Mouse (Mus musculus): ENCODE data around the gene Gm20503.

Gene Gm20503

GRCm38 (mm10) chr4:59002948-59003805 is at the start of gene Gm20503:
TSS of gene Gm20503 (plus strand) at chr4:59003210.
- peak; percentile 97 for DNase-seq

- DNase-seq, result no peak
These were observed 41.3 kb upstream of the Gm20503 start for GRCm38 (mm10) chr4:58961719-58962118.

DNA sequence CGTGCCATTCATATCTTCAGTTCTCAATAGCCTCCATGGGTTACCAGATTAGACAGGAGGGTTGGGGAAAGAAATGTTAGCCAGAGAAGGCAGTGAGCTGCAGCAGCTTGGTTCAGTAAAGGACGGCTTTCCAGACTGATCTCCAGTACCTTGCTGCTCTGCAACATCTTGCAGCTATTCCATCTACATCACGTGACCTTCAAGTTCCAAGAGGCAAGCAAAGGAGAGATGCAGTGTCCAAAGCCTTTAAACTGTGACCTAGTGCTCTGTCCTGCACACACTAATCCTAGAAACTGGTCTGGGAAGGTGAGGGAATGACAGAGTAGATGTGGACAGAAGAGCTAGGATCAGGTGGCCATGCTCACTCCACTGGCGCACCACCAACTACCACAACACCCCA is 39.7 kb upstream of the Gm20503 start:
- no peak for DNase-seq

DNA sequence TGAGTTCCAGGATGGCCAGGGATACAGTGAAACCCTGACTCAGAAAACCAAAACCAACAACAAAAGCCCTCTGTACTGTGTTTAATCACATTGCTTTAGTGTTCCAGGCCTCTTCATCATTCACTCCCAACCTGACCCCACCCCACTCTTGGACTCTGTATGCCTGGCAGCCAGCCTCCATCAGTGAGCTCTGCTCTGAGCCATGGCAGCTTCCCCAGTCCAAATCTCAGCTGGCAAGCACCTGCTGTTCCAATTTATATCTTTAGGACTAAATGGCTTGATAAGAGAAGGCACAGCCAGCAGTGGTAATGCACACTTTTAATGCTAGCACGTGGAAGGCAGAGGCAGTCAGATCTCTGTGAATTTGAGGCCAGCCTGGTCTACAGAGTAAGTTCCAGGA is 37.9 kb upstream of the Gm20503 start:
- DNase-seq, result no peak

- DNase-seq, result no peak
These were observed 32.3 kb upstream of the Gm20503 start for GRCm38 (mm10) chr4:58970678-58971077.

GRCm38 (mm10) chr4:58975711-58976110 is 27.3 kb upstream of the Gm20503 start:
- no peak for DNase-seq

- DNase-seq, result no peak
These were observed 21.6 kb upstream of the Gm20503 start for GRCm38 (mm10) chr4:58981421-58981820.

DNA sequence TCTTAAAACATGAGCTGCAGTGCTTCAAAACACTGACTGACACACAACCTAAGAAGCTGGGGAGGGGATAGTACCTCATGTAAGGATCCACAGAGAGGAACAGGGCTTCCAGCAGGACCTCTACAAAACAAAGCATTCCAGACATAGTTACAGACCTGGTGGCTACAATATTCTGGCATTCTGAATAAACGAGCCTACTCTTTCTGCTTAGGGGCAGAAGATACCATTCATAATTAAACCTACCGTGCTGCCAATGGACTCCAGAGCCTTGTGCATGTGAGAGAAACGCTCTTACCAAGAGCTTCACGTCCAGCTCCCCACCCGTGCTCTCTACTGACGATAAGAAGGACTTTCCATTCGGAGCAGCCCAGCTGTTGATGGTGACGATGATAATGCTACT is 20.2 kb upstream of the Gm20503 start:
- DNase-seq, result no peak

GRCm38 (mm10) chr4:58985157-58985648 is 17.8 kb upstream of the Gm20503 start:
- DNase-seq, result peak; percentile 85

DNA sequence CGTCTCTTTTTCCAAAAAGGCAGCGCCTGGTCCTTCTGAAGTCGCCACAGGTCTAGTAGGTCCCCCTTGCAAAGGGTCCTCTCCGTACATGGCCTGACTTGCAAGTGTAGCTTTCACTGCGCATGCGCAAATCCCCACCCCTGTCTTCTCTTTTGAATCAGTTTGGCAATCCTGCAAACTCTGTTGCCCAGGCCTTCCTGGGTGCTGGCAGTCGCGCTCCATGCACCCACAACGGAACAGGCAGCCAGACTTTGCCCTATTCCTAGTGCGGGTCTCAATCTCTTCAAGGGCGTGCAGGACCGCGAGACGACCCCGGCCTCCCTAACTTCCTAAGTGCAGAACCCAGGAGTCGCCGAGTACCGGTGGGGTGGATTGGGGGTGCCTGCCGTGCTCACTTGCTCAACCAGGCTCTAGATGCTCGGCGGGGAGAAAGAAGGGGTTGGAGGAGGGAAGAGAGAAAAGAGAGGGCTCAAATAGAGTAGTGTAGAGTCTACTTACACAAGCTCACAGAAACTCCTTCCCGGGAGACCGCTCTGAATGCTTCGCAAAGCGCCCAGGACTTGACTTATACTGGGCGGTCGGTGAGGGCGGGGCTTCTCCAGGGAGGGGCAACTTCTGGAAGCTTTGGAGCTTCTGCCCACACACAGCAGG is 16.3 kb upstream of the Gm20503 start, which contains the start of gene Ptgr1:
Gene Ptgr1, minus strand, starts transcription at position 580 of the 651 bp plus-strand sequence.
- peak; percentile 90 for DNase-seq

DNA sequence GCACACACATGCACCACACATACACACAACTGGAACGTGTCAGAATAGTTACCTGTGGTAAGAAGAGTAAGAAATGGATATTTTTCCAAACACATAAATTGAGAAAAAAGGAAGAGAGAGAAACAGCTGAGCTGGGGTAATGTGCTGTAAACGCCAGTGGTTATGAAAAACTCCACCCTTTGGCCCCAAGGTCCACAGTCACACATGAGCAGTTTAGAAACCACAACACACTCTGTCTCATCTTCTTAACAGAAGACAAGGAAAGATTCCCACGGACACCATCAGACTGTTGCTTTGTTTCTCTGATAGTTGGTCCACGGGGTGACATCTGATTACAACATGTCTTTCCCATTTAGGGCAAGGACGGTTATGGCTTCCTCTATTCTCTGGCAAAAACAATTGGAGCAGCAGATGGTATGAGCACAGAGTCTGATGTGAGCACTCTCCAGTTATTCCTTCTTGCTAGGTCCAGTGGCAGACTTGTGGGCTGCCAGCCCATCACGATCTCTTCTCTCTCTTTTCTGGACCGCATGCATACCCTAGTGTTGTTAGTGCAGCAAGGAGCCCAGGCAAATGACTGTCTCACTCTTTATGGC is 13.6 kb upstream of the Gm20503 start:
- no peak for DNase-seq

GRCm38 (mm10) chr4:58990609-58991434 is 12.2 kb upstream of the Gm20503 start:
- no peak for DNase-seq

- DNase-seq, result no peak
These were observed 10.8 kb upstream of the Gm20503 start for GRCm38 (mm10) chr4:58992195-58992594.

GRCm38 (mm10) chr4:58994762-58995161 is 8.2 kb upstream of the Gm20503 start, which contains the start of gene Dnajc25:
TSS of gene Dnajc25 (plus strand) at chr4:58995062.
- no peak for DNase-seq

DNA sequence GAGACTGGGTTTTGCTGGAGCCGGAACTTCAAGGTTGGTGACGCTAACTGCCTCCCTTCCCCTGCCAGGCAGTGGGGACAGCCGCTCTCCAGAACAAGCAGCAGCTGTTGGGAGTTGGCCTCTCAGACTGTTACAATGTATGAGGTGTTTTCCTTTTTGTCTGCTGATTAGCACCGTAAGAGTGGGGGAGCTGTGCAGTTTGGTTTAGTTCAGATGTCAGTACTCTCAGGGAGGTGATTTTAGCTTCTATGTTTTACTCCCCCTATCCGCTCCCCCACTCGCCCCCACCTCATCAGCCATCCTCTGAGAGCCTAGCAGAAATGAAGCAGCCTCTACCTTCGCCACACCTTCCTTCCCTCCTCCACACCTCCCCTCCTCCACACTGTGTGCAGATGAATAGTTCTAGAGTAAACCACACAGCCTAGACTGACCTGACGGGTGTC is 7.7 kb upstream of the Gm20503 start:
- DNase-seq, result no peak

GRCm38 (mm10) chr4:58997081-58997480 is 5.9 kb upstream of the Gm20503 start:
- DNase-seq, result no peak

DNA sequence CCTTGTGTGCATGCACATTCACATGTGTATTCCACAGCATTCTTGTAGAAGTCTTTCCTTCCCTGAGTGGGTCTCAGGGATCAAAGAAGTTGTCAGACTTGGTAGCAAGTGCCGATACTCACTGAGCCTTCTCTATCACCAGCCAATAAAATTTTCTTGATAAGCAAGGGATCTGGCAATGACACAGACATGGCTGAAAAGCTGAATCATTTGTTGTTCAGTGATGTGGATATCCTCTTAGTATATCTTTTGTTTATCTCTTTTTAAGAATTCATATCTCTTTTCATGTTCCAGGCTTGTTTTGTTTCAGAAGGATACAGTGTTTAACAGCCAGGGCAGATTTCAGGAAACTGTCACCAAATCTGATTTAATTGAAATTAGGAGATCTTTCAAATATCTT is 4.3 kb upstream of the Gm20503 start:
- no peak for DNase-seq

DNA sequence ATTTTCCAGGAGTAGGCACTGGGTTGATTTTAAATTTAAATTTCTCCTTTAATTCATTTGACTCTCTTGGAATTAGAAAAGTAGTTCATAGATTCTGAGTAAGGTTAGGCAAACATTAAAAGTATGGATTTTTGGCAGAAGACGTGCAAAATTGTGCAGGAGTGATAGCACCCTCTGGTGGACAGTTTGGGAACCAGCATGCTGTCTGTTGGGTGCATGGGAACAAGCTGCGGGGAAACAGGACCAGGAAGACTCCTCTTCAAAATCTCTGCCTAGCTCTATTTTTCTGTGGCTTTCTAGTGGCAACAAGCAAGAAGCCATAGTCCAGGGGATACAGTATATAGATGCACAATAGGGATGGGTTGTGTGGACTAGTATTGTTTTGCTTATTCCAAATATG is 3.3 kb upstream of the Gm20503 start:
- peak; percentile 76 for DNase-seq

- peak; percentile 48 for DNase-seq
These were observed 2.4 kb upstream of the Gm20503 start for GRCm38 (mm10) chr4:59000614-59001013.

DNA sequence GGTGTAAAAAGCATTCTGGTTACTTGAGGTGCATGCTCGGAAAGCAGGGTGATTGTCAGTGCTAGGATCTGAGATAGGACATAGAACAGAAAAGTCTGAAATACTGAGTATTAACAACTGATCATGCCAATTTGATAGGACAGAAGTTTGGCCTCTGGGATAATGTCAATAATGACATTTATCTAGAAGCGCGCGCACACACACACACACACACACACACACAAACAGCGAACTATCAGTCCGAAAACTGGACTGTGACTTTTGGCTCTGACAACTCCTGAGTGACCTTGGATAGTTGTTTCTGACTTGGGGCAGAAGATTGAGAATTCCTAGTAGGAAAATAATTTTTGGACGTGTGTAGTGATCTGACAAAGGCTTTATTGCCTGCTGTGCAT is 793 bp downstream of the Gm20503 start:
- no peak for DNase-seq

GRCm38 (mm10) chr4:59006211-59006610 is 3.2 kb downstream of the Gm20503 start:
- DNase-seq, result peak; percentile 47

- no peak for DNase-seq
These were observed 4.0 kb downstream of the Gm20503 start for GRCm38 (mm10) chr4:59007016-59007415.

- no peak for DNase-seq
These were observed 5.0 kb downstream of the Gm20503 start for GRCm38 (mm10) chr4:59007974-59008373.

Data from embryo, embryonic 11 days (tissue).